Mouse (Mus musculus) cerebellum, adult 2 months (tissue): ENCODE measurements around the gene Mum1l1.

Experiments
- CTCF ChIP-seq: fragments of 200-500 bp; IDR thresholded peaks from 2 replicates; pipeline ENCODE4 v1.5.1; 2011; ENCODE audit warnings: low read depth, mild to moderate bottlenecking, control low read depth, low read length, moderate library complexity, borderline replicate concordance; ENCODE audit not compliant: insufficient read depth
- POLR2A ChIP-seq: fragments of 200-500 bp; IDR thresholded peaks from 2 replicates; pipeline ENCODE4 v1.6.1; 2011; ENCODE audit warnings: low read length, control low read depth, borderline replicate concordance; ENCODE audit not compliant: insufficient read depth

- no peak for TF ChIP-seq CTCF
- TF ChIP-seq POLR2A = no peak
Observed at GRCm38 (mm10) chrX:139231143-139231542, 21.3 kb downstream of the Mum1l1 start.
